Mouse (Mus musculus): ENCODE results near the gene Pomgnt1. TPM values are rescaled to one million over a fixed set of nuclear protein-coding genes. Genes with fewer than 3 reads are reported as not detected.

Pomgnt1 gene
- total RNA-seq, 2 experiments from 2014 or later = 57.0 to 65.1 TPM

GRCm38 (mm10) chr4:116134990-116135389 is 11.3 kb downstream of the Pomgnt1 start:
- no peak for DNase-seq (ENCODE audit: low spot score in 2 of 2)

- no peak for DNase-seq (ENCODE audit: low spot score in 2 of 2)
These were observed 13.9 kb downstream of the Pomgnt1 start for GRCm38 (mm10) chr4:116137421-116137996.

- no peak for DNase-seq (ENCODE audit: low spot score in 2 of 2)
These were observed 17.3 kb downstream of the Pomgnt1 start for GRCm38 (mm10) chr4:116140801-116141574.

GRCm38 (mm10) chr4:116141736-116142135 is 18.1 kb downstream of the Pomgnt1 start:
- no peak for DNase-seq (ENCODE audit: low spot score in 2 of 2)

- no peak for DNase-seq (ENCODE audit: low spot score in 2 of 2)
These were observed 18.6 kb downstream of the Pomgnt1 start for GRCm38 (mm10) chr4:116142269-116142668.

- no peak for DNase-seq (ENCODE audit: low spot score in 2 of 2)
These were observed 19.7 kb downstream of the Pomgnt1 start for GRCm38 (mm10) chr4:116143317-116143811.

GRCm38 (mm10) chr4:116143891-116144717 is 20.5 kb downstream of the Pomgnt1 start:
- DNase-seq (ENCODE audit: low spot score in 2 of 2) = peak; percentile 72 to 75

GRCm38 (mm10) chr4:116149812-116150155 is 26.1 kb downstream of the Pomgnt1 start:
- no peak for DNase-seq (ENCODE audit: low spot score in 2 of 2)

GRCm38 (mm10) chr4:116150156-116150861 is 26.7 kb downstream of the Pomgnt1 start:
- peak; percentile 77 to 80 for DNase-seq (ENCODE audit: low spot score in 2 of 2)

GRCm38 (mm10) chr4:116150862-116151221 is 27.2 kb downstream of the Pomgnt1 start:
- no peak for DNase-seq (ENCODE audit: low spot score in 2 of 2)

- DNase-seq (ENCODE audit: low spot score in 2 of 2) = no peak
These were observed 27.6 kb downstream of the Pomgnt1 start, which contains the start of gene Lurap1 for GRCm38 (mm10) chr4:116151238-116151637. Lurap1 (minus strand) TSS chr4:116151338.

- no peak for DNase-seq (ENCODE audit: low spot score in 2 of 2)
These were observed 29.1 kb downstream of the Pomgnt1 start for GRCm38 (mm10) chr4:116152702-116153101.

- no peak for DNase-seq (ENCODE audit: low spot score in 2 of 2)
These were observed 34.2 kb downstream of the Pomgnt1 start for GRCm38 (mm10) chr4:116157882-116158281.

- DNase-seq (ENCODE audit: low spot score in 2 of 2) = no peak
These were observed 36.3 kb downstream of the Pomgnt1 start for GRCm38 (mm10) chr4:116159912-116160311.

GRCm38 (mm10) chr4:116160769-116161168 is 37.1 kb downstream of the Pomgnt1 start:
- DNase-seq (ENCODE audit: low spot score in 2 of 2) = no peak

- no peak for DNase-seq (ENCODE audit: low spot score in 2 of 2)
These were observed 38.5 kb downstream of the Pomgnt1 start for GRCm38 (mm10) chr4:116162142-116162541.

- no peak for DNase-seq (ENCODE audit: low spot score in 2 of 2)
These were observed 41.3 kb downstream of the Pomgnt1 start for GRCm38 (mm10) chr4:116164759-116165554.

- DNase-seq (ENCODE audit: low spot score in 2 of 2) = no peak
These were observed 42.2 kb downstream of the Pomgnt1 start for GRCm38 (mm10) chr4:116165708-116166407.

- DNase-seq (ENCODE audit: low spot score in 2 of 2) = no peak
These were observed 43.8 kb downstream of the Pomgnt1 start, which contains the start of gene Tspan1 for GRCm38 (mm10) chr4:116167404-116167803. Tspan1 (minus strand) TSS chr4:116167601.
